Mouse (Mus musculus): ENCODE measurements at regions not wholly inside any gene's neighbourhood (a gene's known extent, or its start where the extent isn't known, plus 50 kb on each side); places are given as distances from the start of the nearest gene placed in this dataset.

GRCm38 (mm10) chr7:83020584-83020983, 153.5 kb downstream of the Mex3b start:
- DNase-seq (ENCODE audit: low read depth, low spot score), result no peak
- no peak overlapping the region for H3K4me3 ChIP-seq (ENCODE audit: control insufficient read depth in 1 of 2, insufficient read depth in 1 of 2, low read depth in 2 of 2, low read length in 2 of 2)
- no peaks in the 10 kb centered on the region for H3K36me3 ChIP-seq (ENCODE audit: control insufficient read depth in 1 of 2, insufficient read depth in 2 of 2, low read length in 2 of 2)
- H3K9ac ChIP-seq (ENCODE audit: control insufficient read depth, low read depth, low read length, poor library complexity, severe bottlenecking), result no peak overlapping the region
- TF ChIP-seq EP300 (IDR thresholded peaks at IDR 0.05; ENCODE audit: low read depth in 1 of 2, low read length in 2 of 2) (no peak), MAZ (IDR thresholded peaks at IDR 0.05; ENCODE audit: low read depth, low read length) (no peak)
- no peaks in the 10 kb centered on the region for H3K9me3 ChIP-seq (replicated peaks; ENCODE audit: insufficient read depth, low read length)
- H3K79me2 ChIP-seq (ENCODE audit: control insufficient read depth, insufficient read depth, low read length, poor library complexity), result no peaks in the 10 kb centered on the region
- no peak overlapping the region for H3K27ac ChIP-seq (ENCODE audit: control insufficient read depth, low read depth, low read length)
- no peaks in the 10 kb centered on the region; a peak in 1 of 4 replicates for H3K27me3 ChIP-seq (ENCODE audit: control insufficient read depth in 1 of 2, insufficient read depth in 2 of 2, low read length in 2 of 2)
- H3K4me1 ChIP-seq (ENCODE audit: control insufficient read depth in 1 of 2, insufficient read depth in 2 of 2, low read length in 2 of 2), result no peaks in the 10 kb centered on the region

DNA sequence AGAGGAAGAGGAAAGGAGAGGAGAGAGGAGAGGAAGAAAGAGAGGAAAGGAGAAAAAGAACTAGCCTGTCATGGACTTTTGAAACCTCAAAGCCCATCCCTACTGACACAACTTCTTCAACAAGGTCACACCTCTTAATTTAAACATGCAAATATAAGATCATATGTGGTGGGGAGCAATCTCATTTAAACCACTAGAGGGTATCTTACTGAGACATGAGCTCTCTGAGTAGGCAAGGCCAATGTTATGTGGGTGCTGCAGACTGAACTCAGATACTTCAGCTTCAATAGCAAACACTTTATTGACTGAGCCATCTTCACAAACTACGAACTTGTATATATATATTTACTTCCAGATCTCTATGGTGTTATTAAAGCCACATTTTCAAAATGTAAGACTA, 156.9 kb downstream of the Mex3b start:
- Histone ChIP-seq H3K9me3 (replicated peaks; ENCODE audit: insufficient read depth, low read length) (no peaks in the 10 kb centered on the region), H3K79me2 (ENCODE audit: control insufficient read depth, insufficient read depth, low read length, poor library complexity) (no peaks in the 10 kb centered on the region), H3K9ac (ENCODE audit: control insufficient read depth, low read depth, low read length, poor library complexity, severe bottlenecking) (no peak overlapping the region), H3K4me3 (ENCODE audit: control insufficient read depth in 1 of 2, insufficient read depth in 1 of 2, low read depth in 2 of 2, low read length in 2 of 2) (no peak overlapping the region), H3K27me3 (ENCODE audit: control insufficient read depth in 1 of 2, insufficient read depth in 2 of 2, low read length in 2 of 2) (no peaks in the 10 kb centered on the region), H3K4me1 (ENCODE audit: control insufficient read depth in 1 of 2, insufficient read depth in 2 of 2, low read length in 2 of 2) (no peaks in the 10 kb centered on the region), H3K27ac (ENCODE audit: control insufficient read depth, low read depth, low read length) (no peak overlapping the region), H3K36me3 (ENCODE audit: control insufficient read depth in 1 of 2, insufficient read depth in 2 of 2, low read length in 2 of 2) (no peaks in the 10 kb centered on the region)
- DNase-seq (ENCODE audit: low read depth, low spot score), result peak; percentile 16
- no peak for TF ChIP-seq CHD1 (IDR thresholded peaks at IDR 0.05; ENCODE audit: low read depth, low read length)
- TF ChIP-seq BHLHE40 (IDR thresholded peaks at IDR 0.05; ENCODE audit: borderline replicate concordance, low read depth, low read length), result no peak
- peak; percentile 46 for TF ChIP-seq SMC3 (IDR thresholded peaks at IDR 0.05; ENCODE audit: low read depth, low read length)
- peak in 2 of 3 experiments; percentile 9 to 23; a peak in 2 of 6 replicates for TF ChIP-seq CTCF (IDR thresholded peaks at IDR 0.05 in 2 of 3, conservative IDR thresholded peaks at IDR 0.05 in 1 of 3; ENCODE audit: control insufficient read depth in 1 of 3, insufficient read depth in 1 of 3, low read depth in 2 of 3, low read length in 3 of 3, poor library complexity in 1 of 3, severe bottlenecking in 1 of 3)
- no peak for TF ChIP-seq TBP (IDR thresholded peaks at IDR 0.05; ENCODE audit: low read depth, low read length)
- TF ChIP-seq MAX (IDR thresholded peaks at IDR 0.05; ENCODE audit: low read length), result no peak
- TF ChIP-seq POLR2AphosphoS5 (IDR thresholded peaks at IDR 0.05; ENCODE audit: borderline replicate concordance, low read depth, low read length), result no peak

GRCm38 (mm10) chr7:83031101-83031500, 164.0 kb downstream of the Mex3b start:
- Histone ChIP-seq H3K27me3 (ENCODE audit: control insufficient read depth in 1 of 2, insufficient read depth in 2 of 2, low read length in 2 of 2) (no peaks in the 10 kb centered on the region), H3K9ac (ENCODE audit: control insufficient read depth, low read depth, low read length, poor library complexity, severe bottlenecking) (no peak overlapping the region), H3K27ac (ENCODE audit: control insufficient read depth, low read depth, low read length) (no peak overlapping the region), H3K36me3 (ENCODE audit: control insufficient read depth in 1 of 2, insufficient read depth in 2 of 2, low read length in 2 of 2) (peaks cover 0 to 4% of the 10 kb centered on the region in 2 experiments; a peak in 1 of 4 replicates), H3K4me1 (ENCODE audit: control insufficient read depth in 1 of 2, insufficient read depth in 2 of 2, low read length in 2 of 2) (0 out of 4 replicates have a peak, but pooled peaks cover 0 to 5% of the 10 kb centered on the region in 2 experiments), H3K4me3 (ENCODE audit: control insufficient read depth in 1 of 2, insufficient read depth in 1 of 2, low read depth in 2 of 2, low read length in 2 of 2) (no peak overlapping the region), H3K79me2 (ENCODE audit: control insufficient read depth, insufficient read depth, low read length, poor library complexity) (no peaks in the 10 kb centered on the region), H3K9me3 (replicated peaks; ENCODE audit: insufficient read depth, low read length) (no peaks in the 10 kb centered on the region)
- peak; percentile 60 for DNase-seq (ENCODE audit: low read depth, low spot score)
- no peak for TF ChIP-seq MYB (IDR thresholded peaks at IDR 0.05; ENCODE audit: low read depth, low read length)
- TF ChIP-seq GATA1 (IDR thresholded peaks at IDR 0.05; ENCODE audit: low read depth, low read length), result peak; percentile 55
- no peak for TF ChIP-seq TAL1 (IDR thresholded peaks at IDR 0.05; ENCODE audit: low read length)
- no peak for TF ChIP-seq MAFK (IDR thresholded peaks at IDR 0.05; ENCODE audit: borderline replicate concordance, low read depth, low read length)
- no peak for TF ChIP-seq RCOR1 (IDR thresholded peaks at IDR 0.05; ENCODE audit: low read depth, low read length)
- TF ChIP-seq SMC3 (IDR thresholded peaks at IDR 0.05; ENCODE audit: low read depth, low read length), result no peak
- 0 out of 2 replicates have a peak, but pooled peaks have one; percentile 16 for TF ChIP-seq ETS1 (IDR thresholded peaks at IDR 0.05; ENCODE audit: low read depth, low read length)
- no peak for TF ChIP-seq CHD2 (IDR thresholded peaks at IDR 0.05; ENCODE audit: low read length)
- peak; percentile 52 to 78 for TF ChIP-seq EP300 (IDR thresholded peaks at IDR 0.05; ENCODE audit: low read depth in 1 of 2, low read length in 2 of 2)
- TF ChIP-seq POLR2A (IDR thresholded peaks at IDR 0.05; ENCODE audit: control insufficient read depth in 1 of 2, insufficient read depth in 1 of 2, low read depth in 1 of 2, low read length in 2 of 2, poor library complexity in 1 of 2), result no peak
- TF ChIP-seq ZKSCAN1 (IDR thresholded peaks at IDR 0.05; ENCODE audit: low read depth, low read length), result no peak
- no peak for TF ChIP-seq MAX (IDR thresholded peaks at IDR 0.05; ENCODE audit: low read length)
- TF ChIP-seq MYC (IDR thresholded peaks at IDR 0.05; ENCODE audit: low read depth, low read length), result no peak; the same call in 1 of the 2 replicates
